Mouse (Mus musculus): ENCODE results near the gene Farp1. TPM values are rescaled to one million over a fixed set of nuclear protein-coding genes. Genes with fewer than 3 reads are reported as not detected.

The Farp1 gene
- total and polyA plus RNA-seq, 3 experiments, result 6.4 to 11.1 (median 10.9) TPM

DNA sequence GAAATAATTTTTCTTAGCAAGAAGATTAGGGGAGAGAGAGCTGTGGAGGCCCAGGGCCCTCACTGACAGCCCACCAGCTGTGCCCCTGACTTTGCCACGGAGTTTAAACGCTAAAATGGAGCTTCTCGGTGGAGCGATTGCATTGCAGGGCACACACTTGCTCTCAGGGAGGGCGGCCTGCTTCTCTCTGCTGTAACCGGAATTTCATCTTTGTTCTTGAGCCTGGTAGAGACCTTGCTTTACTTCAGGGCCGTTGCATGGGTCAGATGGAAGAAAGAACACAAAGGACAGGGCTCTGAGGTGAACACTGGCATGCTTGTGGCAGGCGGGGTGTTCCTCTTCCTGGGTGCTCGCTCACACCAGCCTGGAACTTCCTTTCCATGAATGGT, 74.1 kb downstream of the Farp1 start:
- intact Hi-C loops (cut with DNase I), result loop anchor here (5.0 kb wide), 1 partner anchor 72 kb away; the partner anchor contains the start of gene Farp1
- Histone ChIP-seq H3K9ac (ENCODE audit: low read depth, low read length) (no peak overlapping the region), H3K36me3 (ENCODE audit: control insufficient read depth, insufficient read depth, low read length) (no peaks in the 10 kb centered on the region), H3K27ac (peak overlapping the region; percentile 53), H3K4me1 (ENCODE audit: control insufficient read depth, insufficient read depth, low read length) (peaks cover 2% of the 10 kb centered on the region; the same call in 1 of the 2 replicates), H3K27me3 (ENCODE audit: control insufficient read depth, insufficient read depth, low read length) (no peaks in the 10 kb centered on the region), H3K79me2 (replicated peaks; ENCODE audit: control insufficient read depth, insufficient read depth, low read length) (no peaks in the 10 kb centered on the region), H3K4me3 (no peak overlapping the region)
- no peak for TF ChIP-seq EP300 (IDR thresholded peaks at IDR 0.05; ENCODE audit: insufficient read depth, low read depth, low read length)
- no peak for TF ChIP-seq CTCF (IDR thresholded peaks at IDR 0.05)
- TF ChIP-seq POLR2A (IDR thresholded peaks at IDR 0.05; ENCODE audit: insufficient read depth, low read depth, low read length), result no peak
- no peak for DNase-seq
- WGBS, result 70% methylated on average over 9 of the region's 9 CpGs

DNA sequence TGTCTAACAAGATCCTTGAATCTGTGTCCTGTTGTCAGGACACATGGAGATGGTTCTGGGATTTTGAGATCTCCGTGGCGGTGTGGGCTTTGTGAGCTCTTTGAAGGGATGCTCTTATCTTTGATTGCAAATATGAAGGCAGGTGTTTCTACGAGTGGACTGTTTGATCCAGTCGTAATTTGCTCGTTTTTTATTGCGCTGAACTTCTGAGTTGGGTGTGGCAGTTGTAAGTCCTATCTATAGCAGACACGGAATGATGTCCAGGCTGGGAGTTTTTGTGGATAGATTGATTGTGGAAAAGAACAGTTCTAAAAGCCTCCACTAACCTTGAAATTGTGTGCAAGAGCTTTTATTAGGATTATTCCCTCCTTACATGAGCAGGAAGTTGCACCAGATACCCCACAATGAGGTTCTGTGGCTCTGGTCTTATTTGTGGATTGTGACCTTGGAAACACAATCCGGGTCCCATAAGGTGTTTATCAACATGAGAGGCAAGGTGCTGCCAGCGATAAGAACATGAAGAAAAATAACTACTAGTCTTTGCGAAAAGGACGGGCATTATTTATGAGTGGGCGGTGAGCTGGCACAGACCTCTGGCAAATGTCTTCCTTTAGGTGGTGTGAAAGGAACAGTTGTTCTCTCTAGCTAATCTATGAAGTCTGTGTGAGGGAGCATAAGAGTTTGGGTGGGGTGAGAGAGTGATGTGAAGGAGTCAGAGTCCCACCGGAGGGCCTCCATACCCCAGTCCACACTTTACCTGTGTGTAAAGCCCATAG, 75.7 kb downstream of the Farp1 start:
- intact Hi-C loops (cut with DNase I), result no loop called here
- no peaks in the 10 kb centered on the region for H3K36me3 ChIP-seq (ENCODE audit: control insufficient read depth, insufficient read depth, low read length)
- peaks cover 2% of the 10 kb centered on the region; the same call in 1 of the 2 replicates for H3K4me1 ChIP-seq (ENCODE audit: control insufficient read depth, insufficient read depth, low read length)
- no peak overlapping the region for H3K4me3 ChIP-seq
- DNase-seq, result no peak
- no peak overlapping the region for H3K27ac ChIP-seq
- no peak for TF ChIP-seq POLR2A (IDR thresholded peaks at IDR 0.05; ENCODE audit: insufficient read depth, low read depth, low read length)
- no peak for TF ChIP-seq EP300 (IDR thresholded peaks at IDR 0.05; ENCODE audit: insufficient read depth, low read depth, low read length)
- TF ChIP-seq CTCF (IDR thresholded peaks at IDR 0.05), result no peak
- H3K9ac ChIP-seq (ENCODE audit: low read depth, low read length), result no peak overlapping the region
- H3K27me3 ChIP-seq (ENCODE audit: control insufficient read depth, insufficient read depth, low read length), result no peaks in the 10 kb centered on the region
- 72% methylated on average over 13 of the region's 13 CpGs for WGBS
- no peaks in the 10 kb centered on the region for H3K79me2 ChIP-seq (replicated peaks; ENCODE audit: control insufficient read depth, insufficient read depth, low read length)

DNA sequence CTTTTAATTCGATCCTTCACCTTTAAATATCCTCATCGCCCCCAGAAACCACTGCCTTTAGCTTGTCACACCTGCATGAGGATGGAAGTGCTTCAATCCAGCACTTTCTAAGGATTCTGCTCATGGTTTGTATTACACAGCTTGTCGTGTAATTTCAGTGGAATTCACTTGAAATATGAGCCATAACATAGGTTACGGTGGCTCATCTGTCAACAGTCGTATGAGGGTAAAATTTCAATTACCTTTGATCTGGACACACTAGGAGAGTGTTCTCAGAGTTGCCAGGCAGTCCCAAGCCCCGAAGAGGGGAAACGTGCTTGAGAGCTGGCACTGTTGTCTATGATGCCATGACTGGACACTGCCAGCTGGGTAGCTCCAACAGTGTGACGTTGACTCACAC, 77.1 kb downstream of the Farp1 start:
- no peak overlapping the region for H3K9ac ChIP-seq (ENCODE audit: low read depth, low read length)
- intact Hi-C loops (cut with DNase I), result no loop called here
- DNase-seq, result no peak
- H3K27me3 ChIP-seq (ENCODE audit: control insufficient read depth, insufficient read depth, low read length), result no peaks in the 10 kb centered on the region
- no peaks in the 10 kb centered on the region for H3K36me3 ChIP-seq (ENCODE audit: control insufficient read depth, insufficient read depth, low read length)
- no peaks in the 10 kb centered on the region for H3K79me2 ChIP-seq (replicated peaks; ENCODE audit: control insufficient read depth, insufficient read depth, low read length)
- H3K4me3 ChIP-seq, result no peak overlapping the region
- H3K4me1 ChIP-seq (ENCODE audit: control insufficient read depth, insufficient read depth, low read length), result peaks cover 2% of the 10 kb centered on the region; the same call in 1 of the 2 replicates
- H3K27ac ChIP-seq, result no peak overlapping the region
- 93% methylated on average over 8 of the region's 8 CpGs for WGBS
- TF ChIP-seq POLR2A (IDR thresholded peaks at IDR 0.05; ENCODE audit: insufficient read depth, low read depth, low read length) (no peak), CTCF (IDR thresholded peaks at IDR 0.05) (no peak), EP300 (IDR thresholded peaks at IDR 0.05; ENCODE audit: insufficient read depth, low read depth, low read length) (no peak)

DNA sequence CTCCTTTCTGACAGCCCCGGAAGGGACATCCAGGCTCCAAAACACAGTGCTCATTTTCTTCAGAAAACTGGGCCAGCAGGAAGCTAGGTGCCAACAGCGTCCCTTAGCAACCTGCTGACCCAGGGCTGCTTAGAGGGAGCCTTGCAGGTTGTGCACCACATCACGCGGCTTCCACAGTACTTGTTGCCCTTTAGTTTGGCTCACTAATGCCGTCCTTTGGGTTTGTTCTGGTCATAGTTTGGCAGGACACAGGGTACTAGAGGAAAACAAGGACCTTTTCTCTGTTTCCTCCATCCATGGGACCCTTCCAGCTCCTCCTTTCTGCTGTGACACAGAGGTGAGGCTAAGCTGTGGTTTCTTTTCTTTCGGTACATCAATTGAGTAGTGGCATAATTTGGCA, 78.8 kb downstream of the Farp1 start:
- TF ChIP-seq POLR2A (IDR thresholded peaks at IDR 0.05; ENCODE audit: insufficient read depth, low read depth, low read length) (no peak), EP300 (IDR thresholded peaks at IDR 0.05; ENCODE audit: insufficient read depth, low read depth, low read length) (no peak), CTCF (IDR thresholded peaks at IDR 0.05) (no peak)
- no peaks in the 10 kb centered on the region for H3K79me2 ChIP-seq (replicated peaks; ENCODE audit: control insufficient read depth, insufficient read depth, low read length)
- no peak overlapping the region for H3K27ac ChIP-seq
- no peak overlapping the region for H3K4me3 ChIP-seq
- no peaks in the 10 kb centered on the region for H3K27me3 ChIP-seq (ENCODE audit: control insufficient read depth, insufficient read depth, low read length)
- H3K4me1 ChIP-seq (ENCODE audit: control insufficient read depth, insufficient read depth, low read length), result no peaks in the 10 kb centered on the region
- H3K36me3 ChIP-seq (ENCODE audit: control insufficient read depth, insufficient read depth, low read length), result no peaks in the 10 kb centered on the region
- no peak for DNase-seq
- intact Hi-C loops (cut with DNase I), result no loop called here
- 88% methylated on average over 6 of the region's 6 CpGs for WGBS
- H3K9ac ChIP-seq (ENCODE audit: low read depth, low read length), result no peak overlapping the region

DNA sequence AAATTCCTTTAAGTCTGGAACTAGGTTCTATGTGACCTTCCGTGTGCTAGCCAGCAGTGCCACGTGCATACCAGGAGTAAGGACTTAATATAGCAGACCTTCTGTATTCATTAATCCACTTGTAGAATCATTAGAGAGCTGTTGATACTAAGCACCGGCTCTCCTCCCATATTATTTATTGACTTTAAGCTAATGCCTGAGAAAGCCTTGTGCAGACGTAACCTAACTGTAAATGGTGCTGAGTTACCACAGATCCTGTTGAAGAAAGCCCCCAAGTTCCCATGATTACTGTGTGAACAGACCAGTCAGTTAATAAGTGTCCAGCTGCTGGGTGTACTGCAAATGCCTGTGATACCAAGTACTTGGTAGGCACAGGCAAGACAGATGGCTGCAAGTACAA, 81.7 kb downstream of the Farp1 start:
- Histone ChIP-seq H3K9ac (ENCODE audit: low read depth, low read length) (no peak overlapping the region), H3K4me1 (ENCODE audit: control insufficient read depth, insufficient read depth, low read length) (no peaks in the 10 kb centered on the region), H3K36me3 (ENCODE audit: control insufficient read depth, insufficient read depth, low read length) (no peaks in the 10 kb centered on the region), H3K79me2 (replicated peaks; ENCODE audit: control insufficient read depth, insufficient read depth, low read length) (no peaks in the 10 kb centered on the region), H3K27ac (no peak overlapping the region), H3K4me3 (no peak overlapping the region), H3K27me3 (ENCODE audit: control insufficient read depth, insufficient read depth, low read length) (no peaks in the 10 kb centered on the region)
- no peak for TF ChIP-seq POLR2A (IDR thresholded peaks at IDR 0.05; ENCODE audit: insufficient read depth, low read depth, low read length)
- no peak for TF ChIP-seq CTCF (IDR thresholded peaks at IDR 0.05)
- no peak for TF ChIP-seq EP300 (IDR thresholded peaks at IDR 0.05; ENCODE audit: insufficient read depth, low read depth, low read length)
- intact Hi-C loops (cut with DNase I), result no loop called here
- DNase-seq, result no peak
- 79% methylated on average over 4 of the region's 4 CpGs for WGBS

DNA sequence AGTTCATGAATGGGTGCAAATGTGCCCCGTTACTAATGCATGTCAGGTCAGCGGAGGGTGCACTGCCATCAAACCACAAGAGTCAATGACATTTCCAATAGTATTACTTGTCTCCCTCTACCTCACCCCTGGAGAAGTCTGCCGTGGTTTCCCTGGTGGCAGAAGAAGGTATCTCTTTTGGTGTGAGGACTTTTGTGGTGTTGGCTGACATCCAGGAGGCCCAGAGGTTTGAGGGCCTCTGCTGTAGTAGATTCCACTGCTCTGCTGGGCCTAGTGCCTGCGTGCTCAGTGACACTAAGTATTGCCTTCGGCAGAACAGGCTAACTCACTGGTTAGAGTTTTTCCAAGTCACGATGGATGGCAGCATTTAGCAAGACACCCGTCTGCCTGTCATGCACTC, 83.9 kb downstream of the Farp1 start:
- Histone ChIP-seq H3K9ac (ENCODE audit: low read depth, low read length) (no peak overlapping the region), H3K4me3 (no peak overlapping the region), H3K4me1 (ENCODE audit: control insufficient read depth, insufficient read depth, low read length) (no peaks in the 10 kb centered on the region), H3K27ac (no peak overlapping the region), H3K27me3 (ENCODE audit: control insufficient read depth, insufficient read depth, low read length) (no peaks in the 10 kb centered on the region), H3K36me3 (ENCODE audit: control insufficient read depth, insufficient read depth, low read length) (no peaks in the 10 kb centered on the region), H3K79me2 (replicated peaks; ENCODE audit: control insufficient read depth, insufficient read depth, low read length) (no peaks in the 10 kb centered on the region)
- 73% methylated on average over 7 of the region's 7 CpGs for whole genome bisulfite sequencing
- DNase-seq, result no peak
- intact Hi-C loops (cut with DNase I), result no loop called here
- TF ChIP-seq EP300 (IDR thresholded peaks at IDR 0.05; ENCODE audit: insufficient read depth, low read depth, low read length), result no peak
- TF ChIP-seq CTCF (IDR thresholded peaks at IDR 0.05), result no peak
- TF ChIP-seq POLR2A (IDR thresholded peaks at IDR 0.05; ENCODE audit: insufficient read depth, low read depth, low read length), result no peak

All from heart, adult 2 months (tissue).